8 mouse cellular contexts compared by ENCODE assay signal in genomic region chr6:56476581-56476980, GRCm38 (mm10).
DNase-seq lines count a peak whose midpoint lies in the region; ATAC-seq and TF ChIP-seq lines count a peak whose summit lies in the region.

No protein-coding gene starts in this region.

- H3K9me3 ChIP-seq in liver, postnatal 0 days (ENCODE audit: low read length) = no peaks in the 10 kb centered on the region
- no peaks in the 10 kb centered on the region for H3K9me3 ChIP-seq in stomach, postnatal 0 days (ENCODE audit: control insufficient read depth, low read length)

- H3K4me1 ChIP-seq in liver, postnatal 0 days (ENCODE audit: insufficient read depth) = no peaks in the 10 kb centered on the region
- no peaks in the 10 kb centered on the region for H3K4me1 ChIP-seq in stomach, postnatal 0 days (replicated peaks; ENCODE audit: control insufficient read depth, insufficient read depth)

- no peaks in the 10 kb centered on the region for H3K27me3 ChIP-seq in liver, postnatal 0 days (ENCODE audit: insufficient read depth, low read length)
- H3K27me3 ChIP-seq in stomach, postnatal 0 days (ENCODE audit: control insufficient read depth, insufficient read depth, low read length) = no peaks in the 10 kb centered on the region

- WGBS in liver, postnatal 0 days (ENCODE audit: insufficient replicate concordance) = 30% methylated on average over 6 of the region's 6 CpGs
- WGBS in stomach, postnatal 0 days = 26% methylated on average over 6 of the region's 6 CpGs

- intact Hi-C loops in gastrocnemius, postnatal 14 days (cut with DNase I; ENCODE audit: low total_unique reads) = no loop called here

- no peak for TF ChIP-seq EP300 in liver, postnatal 0 days (IDR thresholded peaks at IDR 0.05; ENCODE audit: low read depth)
- no peak for TF ChIP-seq EP300 in stomach, postnatal 0 days (optimal IDR thresholded peaks at IDR 0.05)

- no peaks in the 10 kb centered on the region for H3K36me3 ChIP-seq in liver, postnatal 0 days (replicated peaks; ENCODE audit: insufficient read depth, low read length)
- no peaks in the 10 kb centered on the region for H3K36me3 ChIP-seq in stomach, postnatal 0 days (ENCODE audit: control insufficient read depth, insufficient read depth, low read length)

- TF ChIP-seq CTCF in liver, postnatal 0 days (IDR thresholded peaks at IDR 0.05; ENCODE audit: low read depth) = peak; percentile 69
- TF ChIP-seq CTCF in stomach, postnatal 0 days (IDR thresholded peaks at IDR 0.05; ENCODE audit: low read depth) = peak; percentile 85

- DNase-seq in ovary, postnatal 14 days (ENCODE audit: low spot score) = peak; percentile 10
- no peak for DNase-seq in ovary, postnatal 10 days (ENCODE audit: low spot score)
- DNase-seq in cerebellum, postnatal 10 days = peak; percentile 71 to 72
- peak; percentile 21 for DNase-seq in liver, postnatal 0 days
- DNase-seq in stomach, postnatal 0 days (ENCODE audit: low spot score) = peak; percentile 54
- no peak for DNase-seq in gastrocnemius, postnatal 14 days

- ATAC-seq in hematopoietic stem cell, adult 5-6 weeks (replicated peaks in 1 of 2; ENCODE audit: insufficient read depth in 1 of 2, low FRiP score in 2 of 2, low TSS enrichment in 1 of 2, low read depth in 1 of 2, poor library complexity in 2 of 2, severe bottlenecking in 2 of 2) = peak; percentile 60 to 86; a peak in 2 of 4 replicates
- no peak for ATAC-seq in liver, postnatal 0 days
- ATAC-seq in stomach, postnatal 0 days (ENCODE audit: low FRiP score, low TSS enrichment) = no peak
- no peak for ATAC-seq in monocyte, adult 5-6 weeks (replicated peaks; ENCODE audit: insufficient number of reproducible peaks, low FRiP score, low TSS enrichment, poor library complexity, severe bottlenecking)

- H3K27ac ChIP-seq in liver, postnatal 0 days (ENCODE audit: low read depth) = no peak overlapping the region
- H3K27ac ChIP-seq in stomach, postnatal 0 days (replicated peaks) = no peak overlapping the region

- no peak overlapping the region for H3K4me3 ChIP-seq in liver, postnatal 0 days (ENCODE audit: low read depth, low read length)
- H3K4me3 ChIP-seq in stomach, postnatal 0 days (ENCODE audit: low read depth, low read length) = no peak overlapping the region

- no peak overlapping the region for H3K9ac ChIP-seq in liver, postnatal 0 days (replicated peaks)
- no peak overlapping the region for H3K9ac ChIP-seq in stomach, postnatal 0 days (ENCODE audit: low read length)

- no peak overlapping the region for H3K4me2 ChIP-seq in liver, postnatal 0 days (ENCODE audit: low read depth, low read length)
- H3K4me2 ChIP-seq in stomach, postnatal 0 days (replicated peaks; ENCODE audit: low read depth) = no peak overlapping the region

Comparison
In these comparisons a context has a peak if more than half of its experiments do, and no peak if none do; other contexts are left out.
1. DNase-seq: peak in ovary, postnatal 14 days (single experiment), cerebellum, postnatal 10 days (2 of 2), liver, postnatal 0 days (single experiment) and stomach, postnatal 0 days (single experiment); none in ovary, postnatal 10 days (single experiment) and gastrocnemius, postnatal 14 days (single experiment).
2. ATAC-seq: peak in hematopoietic stem cell, adult 5-6 weeks (2 of 2); none in liver, postnatal 0 days (single experiment), stomach, postnatal 0 days (single experiment) and monocyte, adult 5-6 weeks (single experiment).